1 mouse cellular context compared by ENCODE assay signal in genomic region chr9:64175378-64175777, GRCm38 (mm10).
A peak's percentile ranks its signal among the peaks of the same experiment; 100 is the strongest.
TF ChIP-seq lines count a peak whose summit lies in the region.

No protein-coding gene starts in this region.

TF ChIP-seq in MEL, 35 proteins besides CTCF, POLR2A, EP300 and RAD21 (continued from another document):
- TF ChIP-seq MYC (IDR thresholded peaks at IDR 0.05; ENCODE audit: low read depth, low read length) (no peak), GATA1 (IDR thresholded peaks at IDR 0.05; ENCODE audit: low read depth, low read length) (no peak), TCF12 (IDR thresholded peaks at IDR 0.05; ENCODE audit: low read depth, low read length) (no peak), POLR2AphosphoS2 (IDR thresholded peaks at IDR 0.05; ENCODE audit: low read length) (no peak), SMC3 (IDR thresholded peaks at IDR 0.05; ENCODE audit: low read depth, low read length) (no peak), TBP (IDR thresholded peaks at IDR 0.05; ENCODE audit: low read depth, low read length) (no peak), MAZ (IDR thresholded peaks at IDR 0.05; ENCODE audit: low read depth, low read length) (no peak), SIN3A (IDR thresholded peaks at IDR 0.05; ENCODE audit: low read length) (peak; percentile 8; the same call in 1 of the 2 replicates), UBTF (IDR thresholded peaks at IDR 0.05; ENCODE audit: borderline replicate concordance, insufficient read depth, low read depth, low read length) (no peak), MEF2A (IDR thresholded peaks at IDR 0.05; ENCODE audit: extremely low read depth, insufficient replicate concordance, low read depth, low read length, poor library complexity, severe bottlenecking) (no peak), ZMIZ1 (IDR thresholded peaks at IDR 0.05; ENCODE audit: low read depth, low read length) (0 out of 2 replicates have a peak, but pooled peaks have one; percentile 4)
TF ChIP-seq in MEL: peak in this region for 2.
